Mouse (Mus musculus): Measurements from ENCODE around the gene Myh1.

DNA sequence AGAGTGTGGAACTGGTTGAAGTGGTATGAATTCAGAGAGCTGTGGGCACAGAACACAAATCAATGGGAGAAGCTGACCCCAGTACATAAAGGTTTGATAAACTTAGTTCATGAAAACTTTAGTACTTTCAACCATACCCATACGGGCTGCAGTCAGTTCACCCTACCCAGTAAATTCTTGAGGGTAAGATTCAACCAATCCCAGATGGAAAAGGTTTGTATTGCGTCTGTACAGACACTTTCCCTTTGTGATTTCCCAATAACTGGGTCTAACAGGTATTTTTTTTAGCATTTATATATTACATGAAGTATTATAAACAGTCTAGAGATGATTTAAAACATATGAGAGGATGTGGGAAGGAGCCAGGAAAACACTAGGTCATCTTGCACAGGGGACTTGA is 44.2 kb upstream of the Myh1 start:
- TF ChIP-seq CTCF (IDR thresholded peaks at IDR 0.05; ENCODE audit: low read depth), result no peak
- TF ChIP-seq EP300 (IDR thresholded peaks at IDR 0.05; ENCODE audit: low read depth), result no peak
